Mouse (Mus musculus) C2C12 (cell line): ENCODE measurements at regions not wholly inside any gene's neighbourhood (a gene's known extent, or its start where the extent isn't known, plus 50 kb on each side); places are given as distances from the start of the nearest gene placed in this dataset.

ENCODE experiments used
- CEBPB ChIP-seq: IDR thresholded peaks from one replicate; pipeline ENCODE4 v1.6.1; 2011; ENCODE audit warnings: low read depth, mild to moderate bottlenecking, control low read depth, moderate library complexity
- CTCF ChIP-seq: IDR thresholded peaks from one replicate; pipeline ENCODE4 v1.5.1; 2011; ENCODE audit not compliant: control insufficient read depth, insufficient read depth, insufficient read length
- MAX ChIP-seq: IDR thresholded peaks from one replicate; pipeline ENCODE4 v1.6.1; 2011; ENCODE audit warnings: mild to moderate bottlenecking, control low read depth
- MYOD1 ChIP-seq: IDR thresholded peaks from one replicate; pipeline ENCODE4 v1.6.1; 2011; ENCODE audit warnings: low read depth; ENCODE audit not compliant: control insufficient read depth, insufficient read length
- MYOG ChIP-seq: IDR thresholded peaks from one replicate; pipeline ENCODE4 v1.6.1; 2011; ENCODE audit not compliant: control insufficient read depth, insufficient read length; ENCODE audit errors: extremely low read depth
- USF1 ChIP-seq: IDR thresholded peaks from one replicate; pipeline ENCODE4 v1.6.1; 2011; ENCODE audit warnings: low read depth, mild to moderate bottlenecking, control low read depth, moderate library complexity

GRCm38 (mm10) chr3:126491251-126491913 is 104.7 kb upstream of the Camk2d start:
- no peak for TF ChIP-seq MAX
- no peak for TF ChIP-seq CEBPB
- no peak for TF ChIP-seq CTCF
- TF ChIP-seq MYOD1 = no peak
- no peak for TF ChIP-seq USF1
- TF ChIP-seq MYOG = no peak
